Mouse (Mus musculus): Measurements from ENCODE around the gene Cr2. TPM values are rescaled to one million over a fixed set of nuclear protein-coding genes. Genes with fewer than 3 reads are reported as not detected.
"Not testable (repeated sequence)": the region's sequence is repeated elsewhere in the genome, so short reads cannot be mapped to it uniquely, and the experiment has no call there.

The Cr2 gene
- polyA plus RNA-seq (2015; fragmentation: Nextera tagmentation; extraction: Ambion mirVana): 0.36 and 0.41 TPM in 2 replicates

GRCm38 (mm10) chr1:195175980-195176931 lies at the start of gene Cr2:
Cr2 (minus strand) TSS chr1:195176716.
- H3K27me3 ChIP-seq: no peaks in the 10 kb centered on the region
- H3K4me3 ChIP-seq: peak within 1 kb of the TSS; percentile 35
- peaks cover 6% of the 10 kb centered on the region; the same call in 1 of the 2 replicates for H3K4me1 ChIP-seq (replicated peaks)
- H3K36me3 ChIP-seq: no peaks in the 10 kb centered on the region
- ATAC-seq (ENCODE audit: low FRiP score): peak; percentile 97
- H3K9me3 ChIP-seq: no peaks in the 10 kb centered on the region
- no peak within 1 kb of the TSS for H3K27ac ChIP-seq
- peak within 1 kb of the TSS; percentile 39; the same call in 1 of the 2 replicates for H3K9ac ChIP-seq
- 9% methylated on average over 20 of the region's 20 CpGs for WGBS
- H3K4me2 ChIP-seq: peak within 1 kb of the TSS; percentile 65

- ATAC-seq (ENCODE audit: low FRiP score): no peak
- Histone ChIP-seq H3K4me3 (no peak overlapping the region), H3K4me2 (no peak overlapping the region), H3K9ac (no peak overlapping the region), H3K4me1 (replicated peaks) (no peaks in the 10 kb centered on the region), H3K27me3 (no peaks in the 10 kb centered on the region), H3K27ac (no peak overlapping the region), H3K9me3 (no peaks in the 10 kb centered on the region), H3K36me3 (no peaks in the 10 kb centered on the region)
- WGBS: 46% methylated on average over 2 of the region's 2 CpGs
Measured at GRCm38 (mm10) chr1:195221781-195222180, 45.3 kb upstream of the Cr2 start.

GRCm38 (mm10) chr1:195212851-195213250 lies 36.3 kb upstream of the Cr2 start:
- H3K4me3 ChIP-seq; H3K4me1 ChIP-seq (replicated peaks); H3K27me3 ChIP-seq; H3K4me2 ChIP-seq; H3K9me3 ChIP-seq; H3K27ac ChIP-seq; H3K9ac ChIP-seq; ATAC-seq (ENCODE audit: low FRiP score); H3K36me3 ChIP-seq: not testable (repeated sequence)
- 66% methylated on average over 19 of the region's 19 CpGs for WGBS

GRCm38 (mm10) chr1:195184746-195185145 lies 8.2 kb upstream of the Cr2 start:
- no peak for ATAC-seq (ENCODE audit: low FRiP score)

GRCm38 (mm10) chr1:195164996-195165755 lies 11.3 kb downstream of the Cr2 start:
- Histone ChIP-seq H3K27ac (no peak overlapping the region), H3K4me1 (replicated peaks) (no peaks in the 10 kb centered on the region), H3K27me3 (no peaks in the 10 kb centered on the region), H3K4me2 (no peak overlapping the region), H3K36me3 (no peaks in the 10 kb centered on the region), H3K4me3 (no peak overlapping the region), H3K9me3 (no peaks in the 10 kb centered on the region), H3K9ac (no peak overlapping the region)
- ATAC-seq (ENCODE audit: low FRiP score): no peak
- 88% methylated on average over 9 of the region's 9 CpGs for WGBS

More at GRCm38 (mm10) chr1:195184746-195185145, 8.2 kb upstream of the Cr2 start:
- H3K27me3 ChIP-seq: no peaks in the 10 kb centered on the region
- no peak overlapping the region for H3K4me2 ChIP-seq
- H3K9me3 ChIP-seq: no peaks in the 10 kb centered on the region
- no peak overlapping the region for H3K27ac ChIP-seq
- no peaks in the 10 kb centered on the region for H3K36me3 ChIP-seq
- no peak overlapping the region for H3K9ac ChIP-seq
- H3K4me1 ChIP-seq (replicated peaks): no peaks in the 10 kb centered on the region
- H3K4me3 ChIP-seq: no peak overlapping the region

- Histone ChIP-seq H3K27ac (no peak overlapping the region; the same call in 1 of the 2 replicates), H3K36me3 (peaks cover 6% of the 10 kb centered on the region; the same call in 1 of the 2 replicates), H3K4me1 (replicated peaks) (peaks cover 15% of the 10 kb centered on the region), H3K9ac (no peak overlapping the region), H3K4me2 (peak overlapping the region; percentile 57), H3K27me3 (no peaks in the 10 kb centered on the region), H3K4me3 (peak overlapping the region; percentile 60), H3K9me3 (no peaks in the 10 kb centered on the region)
- ATAC-seq (ENCODE audit: low FRiP score): no peak
- WGBS: 65% methylated on average over 3 of the region's 3 CpGs
Measured at GRCm38 (mm10) chr1:195132070-195132469, 44.4 kb downstream of the Cr2 start.

- peak overlapping the region; percentile 60 for H3K4me3 ChIP-seq
- no peaks in the 10 kb centered on the region for H3K9me3 ChIP-seq
- H3K4me1 ChIP-seq (replicated peaks): peaks cover 15% of the 10 kb centered on the region
- H3K4me2 ChIP-seq: peak overlapping the region; percentile 57
- H3K9ac ChIP-seq: peak overlapping the region; percentile 79
- H3K27ac ChIP-seq: peak overlapping the region; percentile 93
- peaks cover 6% of the 10 kb centered on the region; the same call in 1 of the 2 replicates for H3K36me3 ChIP-seq
- no peak for ATAC-seq (ENCODE audit: low FRiP score)
- 28% methylated on average over 4 of the region's 4 CpGs for WGBS
- no peaks in the 10 kb centered on the region for H3K27me3 ChIP-seq
Measured at GRCm38 (mm10) chr1:195131675-195132015, 44.9 kb downstream of the Cr2 start.

GRCm38 (mm10) chr1:195130953-195131674 lies 45.4 kb downstream of the Cr2 start, which contains the start of gene Cr1l:
Cr1l (minus strand) TSS chr1:195131586.
- under 1% methylated on average over 31 of the region's 31 CpGs for WGBS
- ATAC-seq (ENCODE audit: low FRiP score): peak; percentile 100

GRCm38 (mm10) chr1:195130479-195130878 lies 46.0 kb downstream of the Cr2 start:
- 14% methylated on average over 2 of the region's 2 CpGs for WGBS
- no peaks in the 10 kb centered on the region for H3K9me3 ChIP-seq
- H3K4me3 ChIP-seq: peak overlapping the region; percentile 60
- peak overlapping the region; percentile 93 for H3K27ac ChIP-seq
- H3K4me2 ChIP-seq: peak overlapping the region; percentile 57
- no peaks in the 10 kb centered on the region for H3K27me3 ChIP-seq
- H3K4me1 ChIP-seq (replicated peaks): peaks cover 15% of the 10 kb centered on the region
- H3K9ac ChIP-seq: peak overlapping the region; percentile 79
- H3K36me3 ChIP-seq: peaks cover 6% of the 10 kb centered on the region; the same call in 1 of the 2 replicates
- ATAC-seq (ENCODE audit: low FRiP score): peak; percentile 37; the same call in 1 of the 2 replicates

More at GRCm38 (mm10) chr1:195130953-195131674, 45.4 kb downstream of the Cr2 start, which contains the start of gene Cr1l:
- peak within 1 kb of the TSS; percentile 79 for H3K9ac ChIP-seq
- no peaks in the 10 kb centered on the region for H3K9me3 ChIP-seq
- H3K27me3 ChIP-seq: no peaks in the 10 kb centered on the region
- peaks cover 15% of the 10 kb centered on the region for H3K4me1 ChIP-seq (replicated peaks)
- H3K27ac ChIP-seq: peak within 1 kb of the TSS; percentile 93
- H3K4me2 ChIP-seq: peak within 1 kb of the TSS; percentile 57
- peak within 1 kb of the TSS; percentile 60 for H3K4me3 ChIP-seq
- peaks cover 6% of the 10 kb centered on the region; the same call in 1 of the 2 replicates for H3K36me3 ChIP-seq

- 88% methylated on average over 1 of the region's 1 CpGs for WGBS
- no peaks in the 10 kb centered on the region for H3K27me3 ChIP-seq
- H3K4me2 ChIP-seq: peak overlapping the region; percentile 39
- ATAC-seq (ENCODE audit: low FRiP score): no peak
- no peak overlapping the region for H3K9ac ChIP-seq
- H3K27ac ChIP-seq: no peak overlapping the region
- peaks cover 15% of the 10 kb centered on the region for H3K4me1 ChIP-seq (replicated peaks)
- H3K9me3 ChIP-seq: no peaks in the 10 kb centered on the region
- peaks cover 6% of the 10 kb centered on the region; the same call in 1 of the 2 replicates for H3K36me3 ChIP-seq
- H3K4me3 ChIP-seq: no peak overlapping the region
Measured at GRCm38 (mm10) chr1:195129867-195130266, 46.6 kb downstream of the Cr2 start.

GRCm38 (mm10) chr1:195114414-195114813 lies 62.1 kb downstream of the Cr2 start:
- Histone ChIP-seq H3K4me3 (no peak overlapping the region), H3K36me3 (peaks cover 24% of the 10 kb centered on the region), H3K27ac (no peak overlapping the region), H3K27me3 (no peaks in the 10 kb centered on the region), H3K9ac (no peak overlapping the region), H3K9me3 (no peaks in the 10 kb centered on the region), H3K4me1 (replicated peaks) (no peaks in the 10 kb centered on the region), H3K4me2 (no peak overlapping the region)
- ATAC-seq (ENCODE audit: low FRiP score): no peak
- 96% methylated on average over 1 of the region's 1 CpGs for WGBS
